Mouse (Mus musculus) forelimb bud, embryonic 11.5 days (tissue): Measurements from ENCODE around the gene 4833420G17Rik.
"Not testable (repeated sequence)": the region's sequence is repeated elsewhere in the genome, so short reads cannot be mapped to it uniquely, and the experiment has no call there.

Source experiments
- DNase-seq: peaks from one replicate; pipeline ENCODE4 v3.0.0-alpha.2; 2012; ENCODE audit warnings: low read depth, low spot score

The 4833420G17Rik gene

GRCm38 (mm10) chr13:119462596-119463560 is at the start of gene 4833420G17Rik:
Gene 4833420G17Rik (plus strand): TSS chr13:119462768.
- peak; percentile 92 for DNase-seq

GRCm38 (mm10) chr13:119413026-119413425 is 49.5 kb upstream of the 4833420G17Rik start:
- no peak for DNase-seq

DNA sequence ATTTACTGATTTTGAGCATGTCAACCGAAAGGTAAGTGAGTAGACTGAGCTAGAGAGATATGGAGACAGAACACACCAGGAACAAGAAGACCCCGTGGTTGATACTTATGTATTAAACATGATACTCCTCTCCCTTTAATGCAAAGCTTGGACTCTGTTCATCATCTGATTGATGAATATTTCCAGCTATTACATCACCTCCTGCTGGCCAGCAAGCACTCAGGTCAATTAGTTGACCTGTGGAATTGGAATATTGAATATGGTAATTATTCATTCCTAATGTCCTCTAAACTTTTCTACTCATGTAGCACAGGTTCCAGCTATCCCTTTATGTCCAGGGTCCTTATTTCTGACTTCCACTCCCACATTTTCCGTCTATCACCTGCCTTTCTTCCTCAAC is 44.1 kb upstream of the 4833420G17Rik start:
- DNase-seq = no peak

DNA sequence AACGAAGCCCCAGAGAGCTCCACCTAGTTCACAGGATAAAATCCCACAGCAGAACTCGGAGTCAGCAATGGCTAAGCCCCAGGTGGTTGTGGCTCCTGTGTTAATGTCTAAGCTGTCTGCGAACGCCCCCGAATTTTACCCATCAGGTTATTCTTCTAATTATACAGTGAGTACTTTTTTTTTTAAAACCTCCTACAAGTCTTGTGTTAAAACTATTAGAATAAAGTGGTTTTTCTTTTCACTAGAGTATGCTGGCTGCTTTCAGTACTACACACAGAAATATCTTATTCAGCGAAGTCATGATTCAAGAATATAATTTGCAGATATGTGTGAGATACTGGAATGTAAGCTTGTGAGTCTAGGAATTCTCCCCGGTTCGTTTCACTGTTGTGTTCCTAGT is 32.4 kb upstream of the 4833420G17Rik start:
- DNase-seq = peak; percentile 16

- DNase-seq = no peak
These were observed 30.5 kb upstream of the 4833420G17Rik start for GRCm38 (mm10) chr13:119432041-119432440.

DNA sequence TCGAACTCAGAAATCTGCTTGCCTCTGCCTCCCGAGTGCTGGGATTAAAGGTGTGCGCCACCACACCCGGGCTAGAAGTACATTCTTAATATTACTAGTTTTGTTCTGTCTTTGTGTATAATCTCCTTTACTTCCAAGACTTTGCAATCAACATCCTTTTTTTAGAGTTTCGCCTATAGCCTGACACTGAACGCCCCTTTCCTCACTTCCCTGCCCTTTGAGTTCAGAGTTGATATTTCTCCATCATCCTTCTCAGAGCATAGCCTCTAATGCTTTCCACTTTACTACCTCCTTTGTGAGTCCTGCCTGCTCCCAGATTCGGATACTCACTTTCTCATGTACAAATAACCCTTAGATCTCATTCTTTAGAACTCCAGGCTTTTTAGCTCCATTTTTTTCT is 28.2 kb upstream of the 4833420G17Rik start:
- DNase-seq = no peak

GRCm38 (mm10) chr13:119442244-119442643 is 20.3 kb upstream of the 4833420G17Rik start:
- no peak for DNase-seq

DNA sequence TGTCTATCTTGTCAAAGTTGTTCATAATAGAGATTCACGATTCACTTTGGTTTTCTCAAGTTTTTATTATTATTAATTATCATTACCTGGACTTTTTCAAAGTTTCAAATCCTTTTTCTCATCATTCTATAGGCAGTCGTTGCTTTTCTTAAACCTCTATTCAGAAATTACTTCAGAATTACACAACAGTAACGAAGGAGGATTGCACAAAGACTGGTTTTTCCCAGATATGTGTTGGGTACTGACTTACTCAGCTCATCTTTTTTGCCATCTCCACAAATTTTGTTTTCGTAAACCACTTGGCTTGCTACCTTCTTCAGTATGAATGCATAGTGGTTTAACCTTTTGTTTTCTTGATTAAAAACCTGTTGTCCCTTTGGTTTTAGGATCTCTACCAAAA is 9.0 kb upstream of the 4833420G17Rik start:
- DNase-seq = no peak

DNA sequence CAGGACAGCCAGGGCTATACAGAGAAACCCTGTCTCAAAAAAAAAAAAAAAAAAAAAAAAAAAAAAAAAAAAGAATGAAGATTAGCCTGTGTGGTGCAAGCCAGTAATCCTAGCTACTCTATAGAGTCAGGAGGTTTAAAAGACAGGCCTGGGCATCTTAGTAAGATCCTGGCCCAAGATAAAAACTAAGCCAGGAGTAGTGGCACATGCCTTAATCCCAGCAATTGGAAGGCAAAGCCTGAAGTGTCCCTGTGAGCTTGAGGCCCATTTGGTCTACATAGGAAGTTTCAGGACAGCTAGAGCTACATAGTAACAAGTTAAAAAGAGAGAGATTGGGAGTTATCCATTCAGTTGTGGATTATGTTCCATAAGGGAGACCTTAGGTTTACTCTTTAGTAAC is 7.5 kb upstream of the 4833420G17Rik start:
- DNase-seq = no peak

GRCm38 (mm10) chr13:119456342-119456741 is 6.2 kb upstream of the 4833420G17Rik start:
- DNase-seq = no peak

- DNase-seq = no peak
These were observed 520 bp upstream of the 4833420G17Rik start for GRCm38 (mm10) chr13:119461900-119462595.

- DNase-seq = no peak
These were observed 14.1 kb downstream of the 4833420G17Rik start for GRCm38 (mm10) chr13:119476631-119477030.

- DNase-seq = no peak
These were observed 15.2 kb downstream of the 4833420G17Rik start for GRCm38 (mm10) chr13:119477789-119478188.

DNA sequence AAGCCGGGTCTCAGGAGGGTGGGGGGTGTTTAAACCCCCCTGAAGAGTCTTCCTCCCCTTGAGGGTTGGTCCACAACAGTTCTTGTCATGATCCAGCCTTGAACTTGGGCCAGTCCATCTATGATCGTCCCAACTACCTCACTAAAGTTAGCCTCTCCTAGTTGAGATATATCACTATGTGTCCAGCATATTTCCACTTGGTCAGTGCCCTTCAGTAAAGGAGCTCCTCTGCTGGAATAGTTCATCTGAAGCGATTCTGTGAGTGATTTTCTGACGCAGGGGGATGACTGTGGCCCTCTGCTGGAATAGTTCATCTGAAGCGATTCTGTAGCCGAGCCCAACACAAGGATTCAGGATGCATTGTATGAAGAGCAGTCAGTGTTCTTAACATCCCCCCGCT is 24.8 kb downstream of the 4833420G17Rik start:
- DNase-seq = no peak

DNA sequence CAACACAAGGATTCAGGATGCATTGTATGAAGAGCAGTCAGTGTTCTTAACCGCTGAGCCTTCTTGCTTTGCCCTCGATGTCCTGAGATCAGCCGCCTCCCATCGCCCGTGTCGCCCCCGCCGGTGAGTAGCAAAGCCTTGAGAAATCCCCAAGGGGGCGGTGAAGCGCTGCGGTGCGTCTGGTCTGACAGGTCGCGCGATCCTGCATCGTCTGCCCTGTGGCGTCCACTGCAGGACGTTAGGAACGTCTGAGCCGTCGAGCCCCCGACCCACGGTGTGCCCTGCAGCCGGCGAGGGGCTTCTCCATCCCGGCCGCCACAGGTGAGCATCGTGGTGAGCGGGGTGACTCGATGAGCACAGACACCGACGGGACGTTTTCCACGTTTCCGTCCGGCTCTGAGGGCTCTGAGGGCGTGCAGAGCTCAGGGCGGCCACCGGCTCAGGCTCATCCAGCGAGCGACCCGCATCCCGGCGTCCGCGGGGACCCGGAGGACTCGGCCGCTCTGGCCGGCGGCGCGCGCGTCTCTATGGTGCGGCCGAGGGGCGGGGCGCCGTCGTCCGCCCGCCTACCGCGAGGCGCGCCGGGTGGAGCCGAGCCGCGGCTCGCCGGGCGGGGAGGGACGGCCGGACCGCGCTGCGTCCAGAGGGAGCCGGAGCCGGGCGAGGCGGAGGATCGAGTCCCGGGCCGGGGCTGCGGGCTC is 25.5 kb downstream of the 4833420G17Rik start, which contains the start of the genes Tmem267 and 3110070M22Rik:
Tmem267 (plus strand) TSS at position 160 of the 701 bp plus-strand sequence.
3110070M22Rik (minus strand) TSS at position 504 of the 701 bp plus-strand sequence.
- DNase-seq = peak; percentile 83

GRCm38 (mm10) chr13:119492083-119492482 is 29.5 kb downstream of the 4833420G17Rik start:
- DNase-seq = not testable (repeated sequence)

GRCm38 (mm10) chr13:119494938-119495337 is 32.4 kb downstream of the 4833420G17Rik start:
- not testable (repeated sequence) for DNase-seq
